Mouse (Mus musculus) limb, embryonic 15.5 days (tissue): ENCODE data around the gene Pdcd2l. TPM values are rescaled to one million over a fixed set of nuclear protein-coding genes. Genes with fewer than 3 reads are reported as not detected.

ENCODE experiments used
- ATAC-seq: fragments of 200-750 bp; cut with Nextera tagmentation; 2 replicates; pipeline ENCODE4 v1.8.0; 2017; ENCODE audit warnings: low read depth, moderate TSS enrichment; ENCODE audit not compliant: insufficient number of reproducible peaks, low FRiP score, low TSS enrichment
- H3K27ac ChIP-seq: fragments of 300-500 bp; sonication (generic); 2 replicates; pipeline ENCODE4 v1.5.1; 2015; ENCODE audit warnings: moderate library complexity, mild to moderate bottlenecking, inconsistent platforms
- H3K27me3 ChIP-seq: fragments of 300-500 bp; sonication (generic); 2 replicates; pipeline ENCODE4 v1.6.1; 2015; ENCODE audit warnings: inconsistent platforms
- H3K36me3 ChIP-seq: fragments of 300-500 bp; sonication (generic); 2 replicates; pipeline ENCODE4 v1.6.1; 2015; ENCODE audit warnings: inconsistent platforms
- H3K4me1 ChIP-seq: fragments of 300-500 bp; sonication (generic); 2 replicates; pipeline ENCODE4 v1.6.1; 2015; ENCODE audit warnings: inconsistent platforms
- H3K4me2 ChIP-seq: fragments of 300-500 bp; sonication (generic); 2 replicates; pipeline ENCODE4 v1.6.1; 2015; ENCODE audit warnings: mild to moderate bottlenecking, inconsistent platforms
- H3K4me3 ChIP-seq: fragments of 300-500 bp; sonication (generic); 2 replicates; pipeline ENCODE4 v1.5.1; 2015; ENCODE audit warnings: mild to moderate bottlenecking, inconsistent platforms
- H3K9ac ChIP-seq: fragments of 300-500 bp; sonication (generic); 2 replicates; pipeline ENCODE4 v1.6.1; 2015; ENCODE audit warnings: inconsistent platforms
- H3K9me3 ChIP-seq: fragments of 300-500 bp; sonication (generic); 2 replicates; pipeline ENCODE4 v1.6.1; 2016; ENCODE audit warnings: inconsistent platforms
- WGBS: fragments of 180-500 bp; shearing (Covaris S2); methylation state at CpG from one replicate; pipeline ENCODE4 v1.1.7; 2015; 5-methylcytosine and 5-hydroxymethylcytosine counted together
- polyA plus RNA-seq: library from polyadenylated mRNA; unstranded; fragments of >200 nt; fragmentation: Nextera tagmentation; extraction: Ambion mirVana; gene quantifications from 2 replicates; pipeline ENCODE4 v1.2.1, GENCODE M21; 2015

The Pdcd2l gene
- polyA plus RNA-seq, 1 experiment from 2014 or later, result 59.1 TPM

DNA sequence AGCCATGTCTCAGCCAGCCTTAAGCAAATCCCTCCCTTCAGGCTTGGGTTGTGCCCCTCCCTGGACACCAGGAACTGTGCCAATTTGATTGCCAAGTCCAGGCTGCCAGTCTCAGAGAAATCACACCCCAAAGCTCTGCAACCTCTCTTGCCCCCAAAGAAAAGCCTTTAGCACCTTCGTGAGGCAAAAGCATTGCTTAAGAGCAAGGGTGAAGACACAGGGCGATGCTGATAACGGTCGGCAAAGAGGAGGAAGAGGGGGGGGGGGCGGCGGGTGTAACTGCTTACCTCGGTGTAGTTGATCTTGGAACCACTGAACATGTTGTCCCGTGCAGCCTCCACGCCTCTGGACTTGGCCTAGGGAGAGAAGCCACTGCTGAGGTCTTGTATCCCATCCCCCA is 32.2 kb upstream of the Pdcd2l start:
- Histone ChIP-seq H3K9me3 (no peaks in the 10 kb centered on the region), H3K4me1 (peaks cover 39% of the 10 kb centered on the region), H3K4me3 (peak overlapping the region; percentile 80), H3K27ac (no peak overlapping the region), H3K36me3 (peaks cover 46% of the 10 kb centered on the region), H3K27me3 (no peaks in the 10 kb centered on the region), H3K4me2 (peak overlapping the region; percentile 78), H3K9ac (no peak overlapping the region)
- 53% methylated on average over 9 of the region's 9 CpGs for WGBS
- no peak for ATAC-seq

DNA sequence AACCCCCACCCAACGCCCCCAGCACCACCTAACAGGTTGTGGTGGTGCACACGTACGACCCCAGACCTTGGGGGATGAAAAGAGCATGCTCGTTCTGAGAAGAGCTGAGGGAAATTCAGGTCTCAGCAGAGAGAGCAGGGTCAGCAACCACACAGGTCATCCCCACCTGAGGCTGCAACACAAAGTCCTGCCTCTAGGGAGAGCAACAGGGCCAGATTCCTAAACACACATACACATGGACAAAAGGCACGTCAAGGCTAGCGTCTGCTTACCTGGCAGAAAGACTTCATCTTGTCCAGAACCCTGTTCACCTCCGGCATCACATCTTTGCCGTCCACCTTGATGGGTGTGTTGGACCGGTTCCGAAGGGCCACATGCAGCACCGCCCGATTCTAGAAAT is 30.4 kb upstream of the Pdcd2l start:
- H3K9me3 ChIP-seq, result no peaks in the 10 kb centered on the region
- no peaks in the 10 kb centered on the region for H3K27me3 ChIP-seq
- WGBS, result 90% methylated on average over 12 of the region's 12 CpGs
- no peak overlapping the region for H3K4me2 ChIP-seq
- H3K4me3 ChIP-seq, result no peak overlapping the region
- no peak overlapping the region for H3K27ac ChIP-seq
- ATAC-seq, result no peak
- H3K9ac ChIP-seq, result no peak overlapping the region
- peaks cover 34% of the 10 kb centered on the region for H3K4me1 ChIP-seq
- H3K36me3 ChIP-seq, result peaks cover 64% of the 10 kb centered on the region

DNA sequence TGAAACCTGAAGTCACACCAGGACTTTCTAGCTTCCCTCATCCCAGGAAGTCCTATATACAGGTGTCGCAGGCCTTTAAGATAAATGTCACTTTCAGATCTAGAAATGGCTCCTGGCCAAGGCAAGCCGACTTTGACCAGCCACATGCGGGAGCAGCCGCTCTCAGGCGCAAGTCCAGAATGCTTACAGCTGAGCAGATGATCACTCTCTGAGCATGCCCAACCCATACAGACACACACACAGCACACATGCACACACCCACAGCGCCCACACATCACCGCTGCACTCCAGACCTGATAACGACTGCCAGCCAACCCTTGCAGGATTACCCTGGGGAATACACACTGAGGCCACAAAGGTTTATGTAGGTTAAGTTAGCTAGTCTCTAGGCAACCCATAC is 29.6 kb upstream of the Pdcd2l start:
- Histone ChIP-seq H3K36me3 (peaks cover 71% of the 10 kb centered on the region), H3K9me3 (no peaks in the 10 kb centered on the region), H3K4me3 (no peak overlapping the region), H3K4me2 (no peak overlapping the region), H3K9ac (no peak overlapping the region), H3K27ac (no peak overlapping the region), H3K27me3 (no peaks in the 10 kb centered on the region), H3K4me1 (peaks cover 34% of the 10 kb centered on the region)
- WGBS, result 74% methylated on average over 8 of the region's 8 CpGs
- no peak for ATAC-seq

DNA sequence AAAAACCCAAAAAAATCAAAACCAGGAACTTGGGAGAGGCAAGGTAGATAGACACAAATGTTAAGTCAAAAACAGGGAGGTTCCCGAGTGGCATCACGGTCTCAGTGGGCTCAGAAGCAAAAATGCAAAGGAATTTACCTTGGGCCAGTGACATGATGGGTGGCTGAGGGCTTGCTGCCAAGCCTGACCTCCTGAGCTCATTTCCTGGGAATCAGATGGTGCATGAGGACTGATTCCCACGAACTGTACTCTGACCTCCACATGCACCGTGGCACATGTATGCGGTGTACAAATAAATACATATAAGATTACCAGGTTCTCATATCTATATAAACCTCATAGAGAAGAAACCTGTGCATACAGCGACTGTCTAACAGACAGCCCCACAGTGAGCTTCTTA is 27.8 kb upstream of the Pdcd2l start:
- peaks cover 27% of the 10 kb centered on the region for H3K4me1 ChIP-seq
- 91% methylated on average over 6 of the region's 6 CpGs for WGBS
- no peak for ATAC-seq
- no peak overlapping the region for H3K27ac ChIP-seq
- no peaks in the 10 kb centered on the region for H3K9me3 ChIP-seq
- H3K36me3 ChIP-seq, result peaks cover 89% of the 10 kb centered on the region
- H3K4me3 ChIP-seq, result no peak overlapping the region
- no peak overlapping the region for H3K9ac ChIP-seq
- H3K4me2 ChIP-seq, result no peak overlapping the region
- H3K27me3 ChIP-seq, result no peaks in the 10 kb centered on the region

DNA sequence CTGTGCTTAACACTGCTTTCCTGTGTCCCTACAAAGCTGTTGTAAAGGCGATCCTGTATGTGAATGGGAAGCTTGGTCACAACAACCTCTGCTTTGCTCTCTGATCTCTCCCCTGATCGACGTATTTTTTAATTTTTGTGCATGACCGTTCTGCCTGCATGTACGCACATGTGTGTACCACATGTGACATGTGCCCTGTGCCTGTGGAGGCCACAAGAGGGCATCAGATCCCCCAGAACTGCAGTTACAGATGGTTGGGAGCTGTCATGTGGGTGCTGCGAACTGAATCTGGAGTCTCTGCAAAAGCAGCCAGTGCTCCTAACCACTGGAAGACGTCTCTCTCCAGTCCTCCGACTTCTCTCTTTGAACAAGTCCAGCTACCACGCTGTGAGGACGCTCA is 25.9 kb upstream of the Pdcd2l start:
- Histone ChIP-seq H3K9me3 (no peaks in the 10 kb centered on the region), H3K4me3 (no peak overlapping the region), H3K9ac (no peak overlapping the region), H3K36me3 (peaks cover 96% of the 10 kb centered on the region), H3K27me3 (no peaks in the 10 kb centered on the region), H3K4me2 (no peak overlapping the region), H3K27ac (no peak overlapping the region), H3K4me1 (peaks cover 8% of the 10 kb centered on the region; the same call in 1 of the 2 replicates)
- WGBS, result 90% methylated on average over 10 of the region's 10 CpGs
- ATAC-seq, result no peak

DNA sequence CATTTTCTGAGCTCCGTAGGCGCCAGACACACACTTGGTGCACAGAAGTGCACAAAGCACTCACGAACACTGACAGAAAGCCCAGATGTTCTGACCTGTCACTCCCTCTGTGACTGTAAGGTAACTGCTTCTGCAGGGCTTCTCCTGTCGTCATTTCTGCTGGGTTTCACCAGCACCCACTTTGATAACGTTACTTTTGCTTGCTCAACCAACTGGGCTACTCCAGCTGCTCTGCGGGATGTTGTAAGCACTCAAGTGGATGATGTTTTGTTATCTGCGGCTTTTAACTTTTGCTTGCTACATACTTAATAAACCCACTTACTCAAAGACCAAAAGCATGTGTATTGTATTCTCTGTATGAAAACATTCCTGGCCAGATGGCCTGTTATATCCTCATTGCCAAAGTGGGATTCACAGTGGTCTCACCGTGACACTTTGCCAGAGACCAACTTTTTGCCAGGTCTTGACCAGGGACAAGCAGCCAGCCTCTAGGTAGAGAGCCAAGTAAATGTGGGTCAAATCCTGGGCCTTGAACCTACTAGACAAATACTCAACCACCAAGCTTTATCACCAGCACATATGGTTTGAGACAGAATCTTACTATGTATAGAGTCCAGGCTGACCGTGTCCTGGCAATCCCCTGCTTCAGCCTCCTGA is 25.3 kb upstream of the Pdcd2l start:
- Histone ChIP-seq H3K27ac (no peak overlapping the region), H3K4me2 (no peak overlapping the region), H3K9me3 (no peaks in the 10 kb centered on the region), H3K27me3 (no peaks in the 10 kb centered on the region), H3K36me3 (peaks cover 95% of the 10 kb centered on the region), H3K4me3 (no peak overlapping the region), H3K4me1 (peaks cover 8% of the 10 kb centered on the region; the same call in 1 of the 2 replicates), H3K9ac (no peak overlapping the region)
- 86% methylated on average over 9 of the region's 9 CpGs for WGBS
- ATAC-seq, result no peak

DNA sequence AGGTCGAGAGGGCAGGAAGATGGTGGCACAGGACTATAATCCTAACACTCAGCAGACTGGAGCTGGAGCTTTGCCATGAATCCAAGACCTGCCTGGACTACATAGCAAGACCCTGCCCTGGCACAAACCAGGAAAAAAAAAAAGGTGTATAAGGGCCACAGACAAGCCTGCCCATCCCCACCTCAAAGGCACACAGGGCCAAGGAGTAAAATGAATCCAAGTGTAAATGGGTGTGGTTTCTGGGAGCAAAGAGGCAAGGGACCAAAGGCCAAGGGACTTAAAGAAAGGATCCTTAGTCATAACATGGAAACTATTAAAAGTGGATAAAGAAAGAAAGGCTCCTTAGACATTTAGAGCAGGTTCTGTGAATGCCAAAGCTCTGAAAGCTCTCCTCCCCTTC is 22.0 kb upstream of the Pdcd2l start:
- H3K4me1 ChIP-seq, result no peaks in the 10 kb centered on the region
- H3K36me3 ChIP-seq, result peaks cover 96% of the 10 kb centered on the region
- H3K27me3 ChIP-seq, result no peaks in the 10 kb centered on the region
- WGBS, result 91% methylated on average over 1 of the region's 1 CpGs
- no peak overlapping the region for H3K27ac ChIP-seq
- no peak for ATAC-seq
- no peak overlapping the region for H3K4me2 ChIP-seq
- no peak overlapping the region for H3K9ac ChIP-seq
- H3K4me3 ChIP-seq, result no peak overlapping the region
- H3K9me3 ChIP-seq, result no peaks in the 10 kb centered on the region

DNA sequence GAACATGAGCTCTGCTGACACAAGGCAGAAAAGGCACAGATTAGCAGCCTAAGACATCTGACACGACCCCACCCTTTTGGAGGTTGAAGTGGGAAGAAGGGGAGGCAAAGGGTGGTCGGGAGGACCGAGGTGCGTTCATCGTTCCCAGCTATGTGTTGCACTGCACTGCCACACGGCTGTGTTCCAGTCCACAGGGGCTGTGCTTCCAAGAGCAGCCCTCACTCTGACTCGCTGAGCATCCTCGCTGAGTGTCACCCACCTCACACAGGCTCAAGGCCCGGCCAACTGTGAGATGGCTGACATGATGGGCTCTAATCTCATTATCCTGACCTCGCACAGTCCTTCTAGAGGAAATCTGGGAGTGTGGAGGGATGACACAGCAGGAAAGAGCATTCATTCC is 20.0 kb upstream of the Pdcd2l start:
- WGBS, result 89% methylated on average over 10 of the region's 10 CpGs
- Histone ChIP-seq H3K27ac (no peak overlapping the region), H3K27me3 (no peaks in the 10 kb centered on the region), H3K4me3 (no peak overlapping the region), H3K9me3 (no peaks in the 10 kb centered on the region), H3K4me1 (no peaks in the 10 kb centered on the region), H3K4me2 (no peak overlapping the region), H3K36me3 (peaks cover 96% of the 10 kb centered on the region), H3K9ac (no peak overlapping the region)
- no peak for ATAC-seq

DNA sequence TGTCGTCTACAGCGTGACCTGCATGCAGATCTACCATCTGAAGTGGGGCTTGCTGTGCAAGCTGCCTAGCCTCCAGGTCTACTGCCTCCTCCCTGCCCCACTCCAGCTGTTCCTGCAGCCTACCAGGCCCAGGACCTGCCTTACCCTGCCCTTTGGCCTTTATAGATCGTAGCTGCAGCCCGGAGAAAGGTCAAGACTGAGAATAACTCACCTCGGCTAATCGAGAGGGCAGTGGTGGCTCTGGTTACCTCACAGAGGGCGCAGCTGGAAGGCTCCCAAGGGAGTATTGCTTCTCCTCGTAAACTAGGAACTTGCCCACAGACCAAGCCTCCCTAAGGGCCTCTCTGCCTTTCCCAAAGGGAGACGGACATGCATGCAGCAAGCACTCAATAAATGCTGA is 19.0 kb upstream of the Pdcd2l start:
- H3K9me3 ChIP-seq, result no peaks in the 10 kb centered on the region
- H3K4me3 ChIP-seq, result no peak overlapping the region
- no peaks in the 10 kb centered on the region for H3K27me3 ChIP-seq
- peaks cover 97% of the 10 kb centered on the region for H3K36me3 ChIP-seq
- 81% methylated on average over 9 of the region's 9 CpGs for WGBS
- no peak overlapping the region for H3K4me2 ChIP-seq
- H3K9ac ChIP-seq, result no peak overlapping the region
- ATAC-seq, result no peak
- no peak overlapping the region for H3K27ac ChIP-seq
- no peaks in the 10 kb centered on the region for H3K4me1 ChIP-seq

DNA sequence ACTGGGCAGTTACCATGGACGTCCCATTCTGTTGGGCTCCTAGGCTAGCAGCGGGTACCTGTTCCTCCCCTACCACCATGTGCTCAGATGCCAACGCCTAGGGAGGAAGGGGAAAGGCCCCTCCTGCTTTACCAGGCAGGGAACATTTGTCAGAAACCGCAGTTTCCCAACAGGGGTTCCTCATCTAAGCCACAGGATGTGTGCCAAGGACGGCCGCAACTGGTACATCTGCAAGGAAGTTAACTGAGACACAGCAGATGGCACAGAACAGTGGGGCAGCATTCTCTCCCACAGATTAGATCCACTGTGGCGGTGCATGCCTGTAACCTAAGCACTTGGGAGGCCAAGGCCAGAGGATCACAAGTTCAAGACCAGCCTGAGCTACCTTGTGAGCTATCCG is 18.2 kb upstream of the Pdcd2l start:
- Histone ChIP-seq H3K4me2 (no peak overlapping the region), H3K27me3 (no peaks in the 10 kb centered on the region), H3K4me3 (no peak overlapping the region), H3K9me3 (no peaks in the 10 kb centered on the region), H3K36me3 (peaks cover 97% of the 10 kb centered on the region), H3K4me1 (no peaks in the 10 kb centered on the region), H3K9ac (no peak overlapping the region), H3K27ac (no peak overlapping the region)
- WGBS, result 88% methylated on average over 8 of the region's 8 CpGs
- no peak for ATAC-seq

DNA sequence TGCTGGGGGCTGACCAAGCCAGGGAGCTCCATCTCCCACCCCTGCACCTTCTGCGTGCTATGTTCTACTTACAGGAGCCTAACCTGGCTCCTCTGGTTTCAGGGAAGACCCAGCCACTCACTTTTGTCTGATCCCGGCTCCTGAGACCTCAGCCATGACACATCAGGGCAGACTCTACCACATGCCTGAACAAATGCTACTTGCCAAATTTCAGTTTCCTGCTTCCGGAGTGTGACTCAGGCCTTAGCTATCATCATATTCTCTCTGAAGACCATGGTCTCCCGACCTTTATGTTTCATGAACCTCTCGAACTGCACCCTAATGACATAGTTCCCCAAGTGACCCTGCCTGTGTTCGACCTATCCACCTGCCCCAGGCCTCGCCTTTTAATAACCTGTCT is 16.8 kb upstream of the Pdcd2l start:
- Histone ChIP-seq H3K9ac (no peak overlapping the region), H3K9me3 (no peaks in the 10 kb centered on the region), H3K4me1 (no peaks in the 10 kb centered on the region), H3K4me3 (no peak overlapping the region), H3K4me2 (no peak overlapping the region), H3K36me3 (peaks cover 99% of the 10 kb centered on the region), H3K27ac (no peak overlapping the region), H3K27me3 (no peaks in the 10 kb centered on the region)
- no peak for ATAC-seq
- WGBS, result 85% methylated on average over 7 of the region's 7 CpGs

DNA sequence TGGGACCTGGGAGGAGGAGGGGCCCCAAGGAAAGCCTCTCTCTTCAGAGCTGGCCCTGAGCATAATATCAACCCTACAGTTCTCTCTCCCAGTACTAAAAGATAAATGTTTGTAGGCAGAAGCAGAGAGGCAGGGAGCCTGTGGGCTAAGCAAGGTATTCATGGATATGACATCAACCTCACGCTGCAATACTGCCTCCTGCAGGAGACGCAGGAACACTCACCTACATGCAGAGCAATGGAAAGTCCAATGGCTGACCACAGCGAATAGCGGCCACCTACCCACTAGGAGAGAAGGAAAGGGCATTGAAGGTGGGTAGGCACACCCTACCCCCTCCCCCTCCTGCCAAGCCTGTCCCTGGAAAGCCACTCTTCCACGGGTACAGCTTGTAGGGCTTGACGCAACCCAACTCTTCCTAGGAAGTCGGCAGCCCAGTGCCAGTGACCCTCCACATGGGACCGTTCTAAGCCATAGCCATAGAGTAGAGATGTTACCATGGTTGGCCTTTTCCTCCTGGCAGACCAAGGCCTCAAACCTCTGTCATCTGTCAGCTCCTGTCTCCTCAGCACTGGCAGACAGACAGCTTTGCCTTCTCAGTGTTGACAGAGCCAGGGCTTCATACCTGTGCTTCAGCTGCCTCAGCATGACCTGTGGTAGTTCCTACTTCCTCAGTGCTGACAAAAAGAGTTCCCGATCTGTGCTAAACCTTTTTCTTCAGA is 11.7 kb upstream of the Pdcd2l start:
- WGBS, result 89% methylated on average over 9 of the region's 9 CpGs
- H3K36me3 ChIP-seq, result peaks cover 99% of the 10 kb centered on the region
- H3K4me3 ChIP-seq, result no peak overlapping the region

More for the DNA sequence above, 11.7 kb upstream of the Pdcd2l start:
- no peak for ATAC-seq
- Histone ChIP-seq H3K4me2 (no peak overlapping the region), H3K9ac (no peak overlapping the region), H3K9me3 (no peaks in the 10 kb centered on the region), H3K4me1 (no peaks in the 10 kb centered on the region), H3K27me3 (no peaks in the 10 kb centered on the region), H3K27ac (no peak overlapping the region)
